Mouse (Mus musculus): ENCODE data around the gene 9430015G10Rik. TPM values are rescaled to one million over a fixed set of nuclear protein-coding genes. Genes with fewer than 3 reads are reported as not detected.
A peak's percentile ranks its signal among the peaks of the same experiment; 100 is the strongest.

Gene 9430015G10Rik
- 16.2 and 18.0 TPM in 2 replicates for polyA plus RNA-seq (2015; fragmentation: Nextera tagmentation; extraction: Ambion mirVana)

DNA sequence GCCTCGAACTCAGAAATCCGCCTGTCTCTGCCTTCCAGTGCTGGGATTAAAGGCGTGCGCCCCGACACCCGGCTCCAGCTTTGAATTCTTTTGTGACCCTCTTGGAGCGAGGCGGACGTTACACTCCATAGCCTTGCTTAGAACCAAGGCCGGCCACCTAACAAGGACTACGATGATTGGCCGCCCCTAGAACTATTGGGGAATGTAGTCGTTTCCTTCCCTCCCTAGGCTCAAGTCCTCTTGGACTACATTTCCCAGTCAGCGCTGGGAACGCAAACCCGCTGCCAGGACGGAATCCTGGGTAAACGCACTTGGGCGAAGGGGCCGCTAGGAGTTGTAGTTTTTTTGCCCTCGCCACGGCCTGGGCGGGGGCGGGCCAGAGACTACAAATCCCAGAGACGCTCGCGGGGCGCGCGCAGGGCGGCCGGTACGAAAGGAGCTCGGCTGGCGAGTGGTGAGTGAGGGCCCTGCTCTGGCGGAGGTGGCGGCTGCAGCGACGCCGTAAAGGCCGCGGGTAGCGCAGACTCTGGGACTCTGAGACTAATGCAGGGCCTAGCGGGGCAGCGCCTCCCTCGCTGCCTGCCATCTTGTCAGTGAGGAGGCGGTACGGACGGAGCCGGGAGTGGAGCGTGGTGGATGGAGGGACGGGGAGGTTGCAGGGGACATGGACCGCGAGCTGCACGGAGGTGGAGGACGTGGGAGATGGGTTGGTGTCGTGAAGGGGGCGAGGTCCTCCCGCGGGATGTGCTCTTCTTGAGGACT is at the start of gene 9430015G10Rik:
9430015G10Rik (plus strand) TSS at position 413 of the 762 bp plus-strand sequence.
- H3K27me3 ChIP-seq (replicated peaks): no peaks in the 10 kb centered on the region
- ATAC-seq (ENCODE audit: extremely low read depth, insufficient number of reproducible peaks, low FRiP score, low TSS enrichment): peak; percentile 99
- H3K9ac ChIP-seq: peak within 1 kb of the TSS; percentile 89
- peak within 1 kb of the TSS; percentile 89 for H3K27ac ChIP-seq (replicated peaks)
- H3K36me3 ChIP-seq: peaks cover 5% of the 10 kb centered on the region
- H3K4me3 ChIP-seq: peak within 1 kb of the TSS; percentile 72
- H3K4me2 ChIP-seq: peak within 1 kb of the TSS; percentile 81
- peaks cover 28% of the 10 kb centered on the region for H3K4me1 ChIP-seq
- WGBS: under 1% methylated on average over 60 of the region's 60 CpGs
- H3K9me3 ChIP-seq: no peaks in the 10 kb centered on the region

DNA sequence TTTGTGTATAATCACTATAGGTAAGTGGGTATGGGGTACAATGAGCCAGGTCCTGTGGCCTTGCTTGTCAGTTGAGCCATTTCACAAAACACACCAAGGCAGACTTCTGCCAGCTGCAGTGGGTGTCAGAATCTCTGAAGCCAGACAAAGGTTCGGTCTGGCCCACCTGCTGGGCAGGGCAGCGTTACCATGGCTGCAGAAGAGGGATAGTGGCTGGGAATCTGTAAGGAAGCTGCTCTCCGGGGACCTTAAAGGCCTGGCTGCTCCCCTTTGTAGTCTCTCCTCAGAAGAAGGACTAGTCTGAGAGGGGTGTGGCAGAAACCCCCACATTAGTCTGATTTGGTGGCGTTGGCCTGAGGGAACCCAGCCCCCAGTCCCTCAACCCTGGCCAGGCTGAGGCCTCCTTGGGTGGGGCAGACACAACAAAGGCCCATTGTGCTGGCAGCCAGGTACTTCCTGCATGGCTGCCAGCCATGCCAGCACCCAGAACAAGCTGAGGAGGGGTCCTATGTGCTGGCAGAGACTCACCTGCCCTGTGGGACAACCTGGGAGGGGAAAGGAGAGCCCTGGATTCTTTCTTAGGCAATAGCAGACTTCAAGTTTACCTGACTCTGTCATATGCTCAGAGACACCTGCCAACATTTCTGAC is 45.8 kb upstream of the 9430015G10Rik start:
- peaks cover 12% of the 10 kb centered on the region; the same call in 1 of the 2 replicates for H3K4me1 ChIP-seq
- no peak overlapping the region for H3K27ac ChIP-seq (replicated peaks)
- no peak overlapping the region for H3K4me2 ChIP-seq
- no peak overlapping the region for H3K4me3 ChIP-seq
- H3K9ac ChIP-seq: no peak overlapping the region
- 21% methylated on average over 4 of the region's 4 CpGs for WGBS
- no peaks in the 10 kb centered on the region for H3K9me3 ChIP-seq
- no peak for ATAC-seq (ENCODE audit: extremely low read depth, insufficient number of reproducible peaks, low FRiP score, low TSS enrichment)
- H3K27me3 ChIP-seq (replicated peaks): peaks cover 9% of the 10 kb centered on the region; the same call in 1 of the 2 replicates
- H3K36me3 ChIP-seq: no peaks in the 10 kb centered on the region

DNA sequence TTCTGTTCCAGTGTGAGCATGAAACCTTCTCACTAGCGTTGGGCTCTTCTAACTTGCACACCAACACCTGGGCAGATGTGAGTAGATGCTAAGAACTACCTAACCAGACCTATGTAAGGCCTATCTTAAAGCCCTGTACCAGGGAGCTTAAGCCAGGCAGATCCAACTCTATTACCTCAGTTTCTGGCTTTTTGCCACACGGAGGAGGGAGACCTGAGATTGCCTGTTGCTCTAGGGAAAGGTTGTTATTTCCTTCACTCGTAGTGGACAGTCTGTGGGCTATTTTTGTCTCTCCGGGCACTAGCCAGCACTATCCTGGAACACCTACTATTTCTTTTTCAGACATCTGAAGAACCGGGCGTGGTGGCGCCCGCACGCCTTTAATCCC is 45.3 kb upstream of the 9430015G10Rik start:
- no peak; the same call in 1 of the 2 replicates for ATAC-seq (ENCODE audit: extremely low read depth, insufficient number of reproducible peaks, low FRiP score, low TSS enrichment)
- Histone ChIP-seq H3K9ac (no peak overlapping the region), H3K27me3 (replicated peaks) (0 out of 2 replicates have a peak, but pooled peaks cover 5% of the 10 kb centered on the region), H3K4me1 (peaks cover 12% of the 10 kb centered on the region; the same call in 1 of the 2 replicates), H3K9me3 (no peaks in the 10 kb centered on the region), H3K4me3 (no peak overlapping the region), H3K4me2 (no peak overlapping the region), H3K36me3 (no peaks in the 10 kb centered on the region), H3K27ac (replicated peaks) (no peak overlapping the region)
- WGBS: 57% methylated on average over 9 of the region's 9 CpGs

DNA sequence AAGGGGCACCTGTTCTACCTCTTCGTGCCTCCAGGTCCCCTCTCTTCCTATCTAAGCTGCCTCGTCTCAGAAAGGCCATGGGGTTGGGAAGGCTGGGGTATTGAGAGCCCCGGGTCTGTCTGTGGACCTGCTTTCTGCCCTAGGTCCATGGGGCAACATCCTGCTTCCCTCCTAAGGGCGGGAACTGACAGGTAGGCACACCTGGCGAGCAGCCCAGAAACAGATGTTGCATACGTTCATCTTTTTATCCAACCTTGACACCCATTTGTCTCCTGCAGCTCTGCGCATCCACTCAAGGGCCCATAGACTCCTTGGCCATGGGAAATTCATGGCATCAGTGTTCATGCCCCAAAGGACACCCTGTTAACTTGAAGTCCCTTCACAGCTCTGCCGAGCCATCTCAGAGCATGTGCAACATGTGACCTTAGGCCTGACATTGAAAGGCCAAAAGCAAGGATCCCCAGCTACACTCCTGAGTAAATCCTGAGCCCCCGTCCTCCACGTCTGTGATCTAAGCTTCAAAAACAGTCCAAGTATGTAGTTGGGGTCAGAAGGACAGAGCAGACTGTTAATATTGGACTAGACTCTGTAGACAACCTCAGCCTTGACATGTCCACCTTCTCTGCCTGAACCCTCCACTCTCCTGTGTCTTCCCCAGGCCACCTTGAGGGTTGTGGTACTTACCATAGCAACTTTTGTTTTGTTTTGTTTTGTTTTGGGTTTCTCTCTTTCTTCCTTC is 44.5 kb upstream of the 9430015G10Rik start:
- no peaks in the 10 kb centered on the region for H3K9me3 ChIP-seq
- peaks cover 15% of the 10 kb centered on the region; the same call in 1 of the 2 replicates for H3K4me1 ChIP-seq
- no peaks in the 10 kb centered on the region for H3K27me3 ChIP-seq (replicated peaks)
- no peak for ATAC-seq (ENCODE audit: extremely low read depth, insufficient number of reproducible peaks, low FRiP score, low TSS enrichment)
- no peak overlapping the region for H3K4me2 ChIP-seq
- H3K27ac ChIP-seq (replicated peaks): no peak overlapping the region
- no peak overlapping the region for H3K4me3 ChIP-seq
- H3K9ac ChIP-seq: no peak overlapping the region
- WGBS: 78% methylated on average over 10 of the region's 10 CpGs
- H3K36me3 ChIP-seq: no peaks in the 10 kb centered on the region

DNA sequence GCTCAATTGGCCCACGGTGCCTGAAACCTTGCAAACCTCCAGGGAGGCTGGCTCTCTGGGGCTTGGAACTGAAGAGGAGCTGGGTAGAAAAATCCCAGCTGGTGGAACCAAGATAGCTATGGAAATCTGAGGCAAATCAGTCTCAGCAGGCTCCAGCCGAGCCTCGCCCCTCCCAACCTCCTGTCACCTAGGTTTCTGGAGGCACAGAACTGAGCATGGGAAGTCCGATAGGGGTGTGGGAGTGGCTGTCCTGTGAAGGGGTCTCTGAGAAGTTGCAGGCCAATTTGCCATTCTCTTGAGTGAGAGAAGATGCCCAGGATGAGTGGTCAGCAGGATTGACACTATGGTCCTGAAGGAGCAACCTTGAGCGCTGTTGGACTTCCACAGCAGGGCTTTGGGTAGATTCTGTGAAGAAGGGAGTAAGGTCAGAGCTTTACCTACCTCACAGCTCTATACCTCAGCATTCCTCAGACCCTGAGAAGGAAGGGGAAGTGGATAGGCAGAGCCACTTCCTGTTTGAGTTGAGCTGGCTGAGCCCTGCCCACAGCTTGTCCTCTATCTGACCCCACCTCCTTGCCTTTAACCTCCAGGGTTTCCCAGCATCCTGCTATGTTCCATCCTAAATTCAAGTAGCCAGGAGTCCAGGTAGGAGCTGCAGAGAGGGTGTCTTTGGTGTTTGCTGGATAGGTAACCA is 42.4 kb upstream of the 9430015G10Rik start:
- Histone ChIP-seq H3K4me2 (no peak overlapping the region), H3K27me3 (replicated peaks) (no peaks in the 10 kb centered on the region), H3K9ac (no peak overlapping the region), H3K4me1 (peaks cover 15% of the 10 kb centered on the region; the same call in 1 of the 2 replicates), H3K9me3 (no peaks in the 10 kb centered on the region), H3K4me3 (no peak overlapping the region), H3K36me3 (no peaks in the 10 kb centered on the region), H3K27ac (replicated peaks) (no peak overlapping the region)
- 42% methylated on average over 5 of the region's 5 CpGs for WGBS
- no peak for ATAC-seq (ENCODE audit: extremely low read depth, insufficient number of reproducible peaks, low FRiP score, low TSS enrichment)

DNA sequence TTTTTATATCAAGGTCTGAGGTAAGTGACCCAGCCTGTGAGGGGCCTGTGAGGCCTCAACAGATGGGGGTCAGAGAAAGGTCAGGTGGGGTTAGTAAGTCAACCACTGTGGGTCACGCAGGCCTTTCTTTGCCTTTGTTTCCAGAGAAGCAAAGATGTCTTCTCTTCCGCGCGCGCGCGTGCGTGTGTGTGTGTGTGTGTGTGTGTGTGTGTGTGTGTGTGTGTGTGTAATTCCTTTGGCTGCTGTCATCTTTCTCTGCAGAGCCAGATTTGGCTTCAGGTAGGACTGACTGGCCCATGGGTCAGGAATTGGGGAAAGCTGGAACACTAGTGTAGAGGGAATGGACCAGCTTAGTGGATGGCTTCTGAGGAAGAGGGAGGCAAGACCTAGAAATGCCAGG is 40.1 kb upstream of the 9430015G10Rik start:
- Histone ChIP-seq H3K4me1 (peaks cover 9% of the 10 kb centered on the region; the same call in 1 of the 2 replicates), H3K27me3 (replicated peaks) (no peaks in the 10 kb centered on the region), H3K36me3 (no peaks in the 10 kb centered on the region), H3K27ac (replicated peaks) (no peak overlapping the region), H3K4me3 (no peak overlapping the region), H3K9ac (no peak overlapping the region), H3K9me3 (no peaks in the 10 kb centered on the region), H3K4me2 (no peak overlapping the region)
- ATAC-seq (ENCODE audit: extremely low read depth, insufficient number of reproducible peaks, low FRiP score, low TSS enrichment): no peak
- WGBS: 87% methylated on average over 8 of the region's 8 CpGs

DNA sequence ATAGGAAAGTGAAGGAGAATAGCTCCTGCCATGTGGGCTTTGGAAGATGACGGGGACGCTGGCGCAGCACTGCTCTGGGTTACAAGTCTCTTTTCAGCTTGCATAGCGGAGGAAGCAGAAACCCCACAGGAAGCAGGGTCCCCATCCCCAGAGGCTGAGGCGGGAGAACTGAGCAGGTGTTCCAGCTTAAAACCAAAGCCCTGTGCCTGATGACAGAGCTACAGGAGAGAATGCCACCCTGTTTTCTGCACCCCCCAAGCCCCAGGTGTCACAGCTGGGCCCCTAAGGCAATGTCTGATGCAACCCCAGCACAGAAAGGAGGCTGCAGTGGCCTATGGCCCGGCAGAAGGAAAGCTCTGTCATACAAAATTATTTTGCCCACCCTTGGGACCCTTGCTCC is 39.5 kb upstream of the 9430015G10Rik start:
- Histone ChIP-seq H3K9me3 (no peaks in the 10 kb centered on the region), H3K36me3 (no peaks in the 10 kb centered on the region), H3K4me3 (no peak overlapping the region), H3K27me3 (replicated peaks) (no peaks in the 10 kb centered on the region), H3K27ac (replicated peaks) (no peak overlapping the region), H3K4me1 (peaks cover 9% of the 10 kb centered on the region; the same call in 1 of the 2 replicates), H3K9ac (no peak overlapping the region), H3K4me2 (no peak overlapping the region)
- no peak for ATAC-seq (ENCODE audit: extremely low read depth, insufficient number of reproducible peaks, low FRiP score, low TSS enrichment)
- WGBS: 71% methylated on average over 6 of the region's 6 CpGs

DNA sequence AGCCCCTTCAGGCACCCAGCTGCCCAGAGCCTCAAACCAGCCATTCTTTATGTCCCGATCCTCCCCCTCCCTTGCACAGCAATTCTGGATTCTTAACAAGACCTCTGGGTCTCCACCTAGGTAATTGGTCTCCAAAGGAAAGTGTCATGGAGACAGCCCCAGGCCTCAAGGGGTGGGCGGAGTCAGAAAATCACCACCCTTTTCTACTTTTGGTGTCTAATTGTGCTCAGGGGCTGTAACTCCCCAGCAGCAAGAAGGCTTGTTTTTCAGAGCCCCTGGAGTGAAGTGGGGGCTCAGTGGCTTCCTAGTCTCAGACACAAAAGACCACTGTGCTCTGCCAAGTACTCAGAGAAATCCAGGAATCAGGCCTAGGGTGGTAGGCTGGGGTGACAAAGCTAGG is 39.1 kb upstream of the 9430015G10Rik start:
- peaks cover 9% of the 10 kb centered on the region; the same call in 1 of the 2 replicates for H3K4me1 ChIP-seq

DNA sequence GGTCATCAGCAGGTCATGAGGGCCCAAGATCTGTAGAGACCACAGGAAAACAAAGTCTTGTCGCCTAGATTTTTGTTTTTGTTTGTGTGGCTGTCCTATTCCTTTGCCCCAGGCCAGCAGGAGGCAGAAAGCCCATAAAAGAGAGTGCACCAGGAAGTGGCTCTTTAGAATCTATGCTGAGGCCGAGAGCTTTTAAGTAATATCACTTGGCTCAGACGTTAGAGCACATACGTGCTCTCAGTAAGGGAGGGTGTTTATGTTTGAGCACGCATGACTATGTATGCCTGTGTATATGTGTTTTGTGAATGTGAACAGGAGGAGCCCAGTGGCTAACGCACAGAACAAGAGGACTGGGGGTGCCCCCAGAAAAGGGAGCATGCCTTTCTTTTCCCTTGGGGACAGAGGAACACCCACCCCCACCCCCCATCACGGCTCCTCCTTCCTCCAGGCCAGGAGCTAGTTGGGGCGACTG is 32.8 kb upstream of the 9430015G10Rik start:
- Histone ChIP-seq H3K9ac (peak overlapping the region; percentile 76), H3K4me2 (peak overlapping the region; percentile 96), H3K9me3 (no peaks in the 10 kb centered on the region), H3K36me3 (no peaks in the 10 kb centered on the region), H3K4me1 (peaks cover 23% of the 10 kb centered on the region), H3K27me3 (replicated peaks) (peaks cover 9% of the 10 kb centered on the region), H3K4me3 (peak overlapping the region; percentile 59), H3K27ac (replicated peaks) (peak overlapping the region; percentile 13; the same call in 1 of the 2 replicates)
- ATAC-seq (ENCODE audit: extremely low read depth, insufficient number of reproducible peaks, low FRiP score, low TSS enrichment): 0 out of 2 replicates have a peak, but pooled peaks have one; percentile 10
- 10% methylated on average over 8 of the region's 8 CpGs for WGBS

More for the DNA sequence above, 39.1 kb upstream of the 9430015G10Rik start:
- H3K36me3 ChIP-seq: no peaks in the 10 kb centered on the region
- 76% methylated on average over 2 of the region's 2 CpGs for WGBS
- H3K4me3 ChIP-seq: no peak overlapping the region
- no peaks in the 10 kb centered on the region for H3K9me3 ChIP-seq
- no peak overlapping the region for H3K27ac ChIP-seq (replicated peaks)
- H3K9ac ChIP-seq: no peak overlapping the region
- H3K27me3 ChIP-seq (replicated peaks): no peaks in the 10 kb centered on the region
- no peak overlapping the region for H3K4me2 ChIP-seq
- ATAC-seq (ENCODE audit: extremely low read depth, insufficient number of reproducible peaks, low FRiP score, low TSS enrichment): no peak

DNA sequence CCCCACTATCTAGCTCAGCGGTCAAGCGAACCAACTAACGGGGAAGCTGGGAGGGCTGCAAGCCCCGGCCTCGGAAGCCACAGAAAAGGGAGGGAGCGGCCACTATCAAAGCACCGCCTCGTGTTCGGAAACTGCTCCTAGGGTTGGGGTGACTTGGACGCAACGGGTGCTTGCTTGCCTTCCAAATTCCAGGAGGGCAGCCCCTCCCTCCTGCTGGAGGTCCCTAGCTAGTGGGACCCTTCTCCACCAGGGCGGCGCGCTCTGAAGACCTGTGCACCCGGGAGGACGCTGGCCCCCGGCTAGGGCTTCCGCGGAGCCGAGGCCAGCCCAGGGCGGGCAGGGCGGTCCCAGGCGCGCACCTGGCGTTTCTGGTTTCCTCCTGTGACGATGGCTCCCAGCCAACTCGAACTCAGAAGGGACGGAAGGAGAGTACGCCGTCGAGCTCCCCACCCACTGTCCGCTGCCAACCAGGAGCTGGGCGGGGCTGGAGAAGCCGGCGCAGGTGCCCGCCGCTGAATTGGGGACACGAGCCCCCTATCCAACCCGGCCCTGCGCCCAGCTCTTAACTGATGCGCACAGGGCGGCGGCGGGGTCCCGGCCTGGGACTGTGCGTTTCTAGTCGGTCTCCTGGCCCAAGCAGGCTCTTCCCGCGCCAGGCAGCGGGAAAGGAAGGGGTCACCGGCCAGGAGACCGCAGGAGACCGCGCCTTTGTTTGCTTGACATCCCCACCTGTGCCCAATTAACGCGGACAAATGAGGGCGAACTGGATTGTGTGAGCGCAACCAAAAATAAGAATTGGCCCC is 32.1 kb upstream of the 9430015G10Rik start:
- 0 out of 2 replicates have a peak overlapping the region, but pooled peaks have one; percentile 13 for H3K27ac ChIP-seq (replicated peaks)
- H3K27me3 ChIP-seq (replicated peaks): peaks cover 9% of the 10 kb centered on the region
- 0 out of 2 replicates have a peak, but pooled peaks have one; percentile 21 for ATAC-seq (ENCODE audit: extremely low read depth, insufficient number of reproducible peaks, low FRiP score, low TSS enrichment)
- peak overlapping the region; percentile 96 for H3K4me2 ChIP-seq
- no peaks in the 10 kb centered on the region for H3K36me3 ChIP-seq
- H3K9me3 ChIP-seq: no peaks in the 10 kb centered on the region
- under 1% methylated on average over 58 of the region's 58 CpGs for WGBS
- H3K4me1 ChIP-seq: peaks cover 25% of the 10 kb centered on the region
- H3K4me3 ChIP-seq: peak overlapping the region; percentile 59
- peak overlapping the region; percentile 76 for H3K9ac ChIP-seq

All from heart, embryonic 13.5 days (tissue).